Mouse (Mus musculus) layer of hippocampus, postnatal 25 days (tissue): ENCODE data around the gene Mgam. TPM values are rescaled to one million over a fixed set of nuclear protein-coding genes. Genes with fewer than 3 reads are reported as not detected.
"Not testable (repeated sequence)": the region's sequence is repeated elsewhere in the genome, so short reads cannot be mapped to it uniquely, and the experiment has no call there.

Experiments used
- DNase-seq, 2 experiments: peaks; one replicate each; pipeline ENCODE4 v3.0.0; 2022; ENCODE audit warnings: mixed read lengths in 2 of 2, low spot score in 1 of 2; ENCODE audit errors: extremely low spot score in 1 of 2
- total RNA-seq, 2 experiments: library from RNA; stranded (reverse); gene quantifications; 2 replicates each; pipeline ENCODE4 v1.2.3; 2021

Gene Mgam
- not detected for total RNA-seq

DNA sequence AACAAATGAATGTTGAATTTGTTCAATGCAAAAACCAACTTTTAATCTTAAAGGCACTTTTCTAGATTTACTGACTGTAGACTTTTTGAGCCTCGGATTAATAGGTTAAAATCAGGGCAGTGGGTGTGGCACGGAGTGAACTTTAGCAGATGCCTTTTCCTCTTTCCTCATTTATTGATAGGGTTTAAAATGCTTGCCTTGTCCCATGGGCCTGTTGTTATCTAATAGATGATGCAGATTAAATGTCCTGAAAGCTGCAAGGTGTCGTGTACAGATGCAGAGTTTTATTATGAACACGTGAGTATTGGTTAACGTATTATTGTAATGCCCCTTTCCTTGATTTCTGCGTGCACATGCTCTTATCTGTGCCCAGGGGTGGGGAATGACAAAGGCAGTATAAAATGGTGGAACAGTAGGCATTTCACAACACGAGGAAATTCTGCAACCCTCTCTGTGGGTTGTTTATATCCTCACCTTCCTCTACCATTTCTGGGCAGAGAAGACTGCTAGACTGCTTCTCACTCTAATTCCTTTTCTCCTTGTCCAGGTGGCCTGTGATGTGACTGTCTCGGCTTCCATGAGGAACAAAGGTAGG, at the start of gene Mgam:
Gene Mgam, plus strand, starts transcription at position 426 of the 595 bp plus-strand sequence.
- DNase-seq, result no peak

DNA sequence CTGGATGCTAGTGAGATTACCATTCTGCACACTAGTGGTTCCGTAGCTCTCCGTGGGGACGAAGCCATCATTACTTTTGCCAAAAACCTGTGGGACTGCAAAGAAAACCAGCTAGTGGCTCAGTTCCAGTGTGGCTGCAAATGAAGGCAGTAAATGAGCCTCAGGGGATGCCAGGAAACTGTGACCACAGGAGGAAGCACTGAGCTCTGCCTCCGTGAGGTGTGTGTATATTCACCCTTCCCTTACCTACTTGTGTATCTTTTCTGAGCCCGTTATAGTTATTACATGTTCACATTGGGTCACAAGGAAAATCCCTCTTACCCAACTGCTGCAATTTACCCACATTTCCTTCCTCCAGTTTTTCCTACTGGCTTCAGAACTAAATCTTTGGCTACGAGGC, 44.3 kb upstream of the Mgam start:
- DNase-seq, result no peak

DNA sequence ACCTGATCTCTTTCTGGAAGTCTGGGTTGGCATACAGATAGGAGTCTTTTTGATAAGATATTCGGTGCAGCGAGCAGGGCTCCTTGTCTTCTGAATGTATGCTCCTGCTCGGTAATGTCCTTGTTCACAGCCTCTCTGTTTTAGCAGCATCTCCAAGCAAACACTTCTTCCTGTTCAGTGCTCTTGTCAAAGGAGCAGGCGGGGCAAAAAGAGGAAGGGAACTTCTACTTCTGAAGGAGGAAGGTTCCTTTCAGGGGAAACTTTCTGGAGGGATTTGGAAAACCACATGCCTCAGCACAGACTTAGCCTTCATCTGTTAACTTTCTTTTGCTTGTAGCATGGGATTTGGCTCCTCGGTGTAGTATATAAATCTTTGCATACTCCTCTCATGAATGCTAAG, 43.0 kb upstream of the Mgam start, which contains the start of gene Clec5a:
Gene Clec5a, minus strand, starts transcription at position 177 of the 400 bp plus-strand sequence.
- DNase-seq, result no peak

DNA sequence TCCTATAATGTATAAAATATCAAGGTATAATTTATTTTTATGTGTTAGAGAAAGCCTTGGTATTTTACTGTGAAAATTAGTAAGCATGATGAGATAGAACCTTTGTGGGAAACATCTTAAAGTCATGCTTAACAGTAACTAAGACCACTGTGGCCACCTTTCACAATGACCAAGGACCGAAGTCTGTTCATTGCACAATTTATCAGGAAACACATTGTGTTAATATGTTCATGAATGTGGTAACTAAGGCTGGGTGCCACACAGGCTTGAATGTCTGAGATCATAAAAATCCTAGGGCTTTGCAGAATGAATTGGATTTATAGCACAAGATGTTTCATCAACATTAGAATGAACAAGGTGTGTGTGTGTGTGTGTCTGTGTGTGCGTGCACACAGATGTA, 40.3 kb upstream of the Mgam start:
- no peak for DNase-seq

DNA sequence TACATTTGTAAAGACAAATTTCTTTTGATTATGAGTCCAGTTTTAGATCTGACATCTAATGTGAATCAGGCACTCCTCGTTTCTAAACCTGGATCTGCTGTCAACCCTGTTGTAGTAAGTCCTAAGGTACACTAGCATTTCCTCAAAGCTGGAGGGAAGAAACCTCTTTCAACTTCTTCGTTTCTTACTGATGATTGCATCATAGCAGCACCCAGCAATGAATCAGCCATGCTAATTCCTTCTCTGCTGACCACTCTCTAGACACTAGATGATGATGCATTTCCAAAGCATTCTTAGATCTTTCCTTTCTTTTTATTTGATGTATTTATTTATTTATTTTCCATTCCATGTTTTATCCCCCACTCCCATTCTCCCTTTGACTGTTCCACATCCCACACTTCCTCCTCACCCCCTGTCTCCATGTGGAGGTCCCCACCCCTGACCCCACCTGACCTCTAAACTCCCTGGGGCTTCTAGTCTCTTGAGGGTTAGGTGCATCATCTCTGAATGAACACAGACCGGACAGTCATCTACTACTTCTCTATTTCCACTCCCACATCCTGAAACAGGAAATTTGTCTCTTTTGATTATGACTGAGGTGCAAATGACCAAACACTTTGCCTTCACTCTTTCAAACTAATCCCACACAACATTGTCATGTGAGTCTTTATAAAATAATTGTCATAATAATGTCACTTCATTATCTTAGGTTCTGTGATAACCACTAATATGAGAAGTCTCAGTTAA, 33.7 kb upstream of the Mgam start:
- DNase-seq, result no peak

DNA sequence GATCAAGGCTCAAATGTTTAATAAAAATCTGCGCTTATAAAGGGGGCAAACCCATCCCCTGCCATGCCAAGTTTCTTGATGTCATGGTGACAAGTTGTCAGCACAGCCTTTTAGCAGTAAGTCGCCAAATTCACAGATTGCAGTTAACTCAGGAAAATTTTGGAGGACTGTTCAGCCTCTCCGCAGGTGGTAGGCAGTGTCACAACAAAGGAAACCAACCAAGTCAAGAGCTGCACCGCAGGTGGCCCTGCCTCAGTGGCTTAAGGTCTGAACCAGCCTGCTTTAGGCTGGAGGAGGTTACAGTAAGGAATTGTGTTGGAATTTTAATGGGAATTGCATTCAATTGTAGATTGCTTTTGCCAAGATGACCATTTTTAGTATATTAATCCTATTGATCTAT, 30.1 kb upstream of the Mgam start:
- DNase-seq, result not testable (repeated sequence)

DNA sequence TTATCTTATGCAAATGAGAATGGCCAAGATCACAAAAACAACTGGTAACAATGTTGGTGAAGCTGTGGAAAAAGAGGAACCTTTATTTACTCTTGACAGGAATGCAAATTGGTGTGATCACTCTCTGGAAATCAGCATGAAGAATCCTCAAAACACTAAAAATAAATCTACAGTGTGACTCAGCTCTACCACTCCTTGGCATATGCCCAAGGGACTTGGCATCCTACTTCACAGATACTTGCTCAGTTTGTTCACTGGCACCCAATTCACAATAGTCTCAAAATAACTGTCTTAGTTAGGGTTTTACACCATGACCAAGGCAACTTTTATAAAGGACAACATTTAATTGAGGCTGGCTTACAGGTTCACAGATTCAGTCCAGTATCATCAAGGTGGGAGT, 21.2 kb upstream of the Mgam start:
- DNase-seq, result peak in 1 of 2 experiments; percentile 45

DNA sequence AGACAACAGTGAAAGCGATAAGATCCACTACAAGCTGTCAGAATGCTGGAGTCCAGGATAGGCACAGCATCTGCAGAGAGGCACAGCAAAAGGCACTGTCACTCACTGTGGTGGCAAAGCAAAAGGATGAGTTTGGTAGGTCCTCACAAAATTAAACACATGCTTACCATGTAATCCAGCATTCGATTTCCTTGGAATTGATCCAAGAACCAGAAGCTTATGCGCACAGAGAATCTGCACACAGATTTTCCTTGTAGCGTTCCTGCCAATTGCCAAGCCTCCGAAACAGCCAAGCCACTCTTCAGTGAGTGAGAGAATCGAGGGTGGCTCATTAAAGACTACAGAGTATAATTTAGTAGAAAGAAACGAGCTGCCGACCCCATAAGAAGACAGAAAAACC, 18.4 kb upstream of the Mgam start:
- no peak for DNase-seq

DNA sequence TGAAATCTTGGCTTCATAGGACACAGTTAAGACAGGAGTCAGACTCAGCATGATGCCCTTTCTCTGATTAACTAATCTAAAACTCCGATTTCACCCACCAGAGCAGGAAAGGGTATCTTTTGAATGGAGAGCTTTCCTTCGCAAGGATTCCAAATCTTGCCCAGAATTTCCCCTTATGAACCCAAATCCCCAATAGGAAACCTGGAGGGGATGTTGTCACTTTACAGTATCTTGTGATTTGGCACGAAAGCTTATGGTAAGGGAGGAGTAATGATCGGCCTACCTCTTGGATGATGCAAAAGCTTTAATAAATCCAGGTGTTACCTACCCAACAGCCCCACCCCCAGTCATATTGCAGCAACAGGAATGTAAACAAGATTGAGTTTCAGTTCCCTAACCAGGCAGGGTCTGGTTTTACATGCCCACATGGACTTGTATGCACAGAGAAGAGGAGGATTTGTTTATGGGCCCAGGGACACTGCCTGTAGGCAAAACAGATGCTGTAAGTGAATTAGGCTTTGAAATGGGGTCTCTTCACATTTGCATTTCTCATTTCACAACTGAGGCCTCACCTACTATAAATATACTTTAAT, 15.3 kb upstream of the Mgam start, which contains the start of gene Tas2r138:
Gene Tas2r138, minus strand, starts transcription at position 51 of the 593 bp plus-strand sequence.
- no peak for DNase-seq

DNA sequence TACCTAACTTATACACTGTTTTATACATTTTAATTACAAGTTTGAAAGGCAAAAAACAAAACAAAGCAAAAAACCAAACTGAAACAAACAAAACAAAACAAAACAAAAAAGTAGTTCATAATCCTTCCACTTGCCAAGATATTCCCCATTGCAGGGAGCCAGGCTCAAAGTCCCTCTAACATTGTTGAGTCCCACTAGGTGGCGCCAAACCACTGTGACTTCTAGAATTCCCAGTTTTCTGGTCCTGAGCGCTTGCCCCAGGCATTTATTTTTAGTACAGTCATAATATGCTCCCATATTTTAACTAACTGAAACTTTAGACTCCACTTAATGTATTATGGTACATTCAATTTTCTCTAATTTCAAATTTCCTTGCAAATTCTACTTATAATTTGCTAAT, 10.7 kb upstream of the Mgam start:
- DNase-seq, result peak; percentile 33 to 88

DNA sequence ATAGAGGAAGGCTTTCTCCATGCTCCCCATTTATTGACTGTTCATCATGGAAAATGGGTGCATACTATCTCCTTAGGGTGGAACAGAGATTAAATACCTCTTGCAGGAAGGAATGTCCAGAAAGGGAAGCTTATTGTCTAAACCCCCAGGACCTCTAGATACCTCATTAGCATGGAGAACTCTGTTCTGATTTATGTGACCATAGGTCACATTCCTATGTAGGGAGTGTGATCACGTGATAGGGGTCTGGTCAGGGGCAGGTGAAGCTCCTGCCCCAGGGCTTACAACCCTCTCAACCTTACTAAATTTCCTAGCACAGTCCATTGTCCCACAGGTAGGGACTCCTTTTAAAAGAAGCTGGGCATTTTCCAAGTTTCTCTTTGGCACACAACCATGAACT, 2.5 kb upstream of the Mgam start:
- DNase-seq, result no peak

DNA sequence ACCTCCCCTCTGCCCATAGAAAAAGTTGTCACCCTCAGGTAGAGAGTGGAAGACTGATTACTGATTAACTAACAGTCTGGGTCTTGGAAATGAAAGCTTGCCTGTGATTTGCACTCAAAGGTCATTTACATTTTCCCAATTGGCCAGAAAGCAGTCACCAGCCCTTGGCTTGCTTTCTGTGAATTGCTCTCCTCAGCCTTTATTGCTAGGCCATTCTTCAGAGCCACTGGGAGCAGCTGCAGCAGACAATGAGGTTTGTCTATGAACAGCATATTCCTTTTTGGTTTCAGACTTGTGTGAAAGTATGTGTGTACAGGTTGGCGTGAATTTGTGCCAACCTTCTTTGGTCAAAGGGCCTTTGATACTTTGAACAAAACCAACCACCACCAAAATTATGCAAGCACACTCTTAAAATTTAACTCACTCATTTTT, 6.0 kb downstream of the Mgam start:
- no peak for DNase-seq

DNA sequence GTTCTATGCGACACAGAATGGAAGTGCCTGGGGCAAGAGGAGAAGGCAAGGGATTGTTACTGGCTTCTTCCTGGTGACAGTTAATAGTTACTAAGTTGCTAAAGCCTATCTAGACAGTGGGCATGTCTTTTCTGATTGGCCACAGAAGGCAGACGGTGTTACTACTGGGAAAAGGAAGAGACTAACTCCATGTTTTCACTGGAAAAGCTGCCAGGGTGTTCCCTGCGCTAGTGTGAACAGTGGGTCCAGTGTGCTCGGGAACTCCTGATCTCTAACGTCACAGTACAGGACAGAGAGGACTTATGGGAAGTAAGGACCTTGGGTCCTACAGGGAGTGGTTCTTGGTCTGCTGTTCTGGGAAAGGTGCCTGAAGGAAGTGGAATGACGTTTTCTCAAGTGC, 6.9 kb downstream of the Mgam start:
- no peak for DNase-seq

DNA sequence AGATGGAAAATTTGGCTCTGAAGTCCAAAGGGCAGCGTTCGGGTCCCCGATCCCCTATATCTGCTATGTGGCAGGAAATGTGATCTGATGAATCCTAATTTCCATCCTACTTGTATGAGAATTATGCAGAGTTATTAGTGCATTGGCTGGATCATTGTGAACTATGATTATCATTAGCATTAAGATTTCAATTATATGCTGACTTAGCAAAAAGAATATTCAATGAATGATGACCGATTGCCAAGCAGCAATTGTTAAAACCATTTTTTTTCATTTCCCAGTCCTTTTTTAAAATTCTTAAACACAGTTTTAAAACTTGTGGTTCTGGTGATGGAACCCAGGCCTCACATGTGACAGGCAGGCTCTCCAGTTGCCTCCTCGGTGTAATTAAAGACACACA, 9.1 kb downstream of the Mgam start:
- DNase-seq, result no peak

DNA sequence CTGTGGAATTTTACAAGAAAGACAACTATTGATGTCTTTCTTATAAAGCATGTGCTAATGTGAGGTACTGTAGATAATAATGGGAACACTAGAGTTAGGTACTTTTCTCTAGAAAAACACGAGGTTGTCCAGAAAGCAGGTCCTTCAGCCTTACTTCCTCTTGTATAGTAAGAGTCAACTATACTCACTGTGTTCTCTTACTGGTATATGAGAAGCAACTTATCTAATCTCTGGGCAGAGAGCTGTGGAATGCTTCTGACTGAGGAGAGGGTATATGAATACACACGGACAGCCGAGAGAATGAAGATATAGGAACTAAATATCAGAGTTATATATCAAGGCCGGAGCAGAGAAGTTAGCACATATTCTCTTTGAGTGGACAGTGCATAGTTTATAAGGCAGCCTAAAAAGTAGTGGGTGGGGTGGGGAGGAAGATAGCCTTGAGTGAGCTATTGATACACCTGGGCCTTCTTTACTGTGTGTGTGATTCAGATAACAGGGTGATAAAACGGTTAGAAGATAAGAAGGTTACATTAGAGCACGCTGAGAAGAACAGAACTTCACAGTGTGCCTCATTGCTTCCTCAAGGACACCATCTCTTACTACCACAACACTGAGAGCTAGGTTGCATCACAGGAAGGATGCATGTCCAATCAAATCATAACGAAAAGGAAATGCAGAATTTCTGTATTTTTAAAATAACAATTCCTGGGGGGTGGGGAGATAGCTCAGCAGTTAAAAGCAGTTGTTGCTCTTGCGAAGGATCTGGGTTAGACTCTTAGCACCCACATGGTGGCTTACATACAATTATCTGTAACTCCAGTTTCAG, 12.3 kb downstream of the Mgam start:
- no peak for DNase-seq

DNA sequence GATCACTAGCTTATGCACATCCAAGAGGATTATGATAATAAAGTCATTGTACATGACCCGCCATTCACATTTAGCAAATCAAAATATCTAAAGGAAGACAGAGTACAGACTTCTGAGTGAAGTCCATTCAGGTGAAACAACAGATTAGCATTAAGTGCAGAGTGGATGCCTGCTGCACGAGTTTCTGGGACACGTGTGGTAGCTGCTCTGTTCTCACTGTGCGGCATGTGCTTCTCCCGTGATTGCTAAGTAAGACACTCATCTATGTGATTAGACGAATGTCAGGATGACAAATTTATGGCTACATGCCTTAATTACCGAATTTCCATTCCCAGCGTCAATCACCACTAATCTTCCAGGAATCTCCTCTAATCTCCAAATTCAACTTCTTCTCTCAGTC, 17.1 kb downstream of the Mgam start:
- DNase-seq, result no peak

DNA sequence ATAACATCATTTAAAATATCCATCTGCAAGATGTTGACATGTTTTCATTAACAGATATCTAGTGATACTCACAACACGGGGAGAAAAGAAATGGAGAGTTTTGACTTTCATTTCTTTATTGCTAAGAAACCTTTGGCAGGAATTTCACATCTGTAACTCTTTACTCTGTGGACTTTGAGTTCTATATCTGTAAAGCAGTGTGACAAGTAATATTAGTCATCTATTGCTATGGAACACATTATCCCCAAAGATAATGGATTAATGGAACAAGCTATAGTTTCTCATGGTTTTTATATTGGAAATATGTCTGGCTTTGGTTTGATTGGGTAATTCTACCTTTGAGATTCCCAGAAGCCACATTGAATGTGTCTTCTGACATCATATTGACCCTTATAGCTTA, 22.3 kb downstream of the Mgam start:
- no peak for DNase-seq

DNA sequence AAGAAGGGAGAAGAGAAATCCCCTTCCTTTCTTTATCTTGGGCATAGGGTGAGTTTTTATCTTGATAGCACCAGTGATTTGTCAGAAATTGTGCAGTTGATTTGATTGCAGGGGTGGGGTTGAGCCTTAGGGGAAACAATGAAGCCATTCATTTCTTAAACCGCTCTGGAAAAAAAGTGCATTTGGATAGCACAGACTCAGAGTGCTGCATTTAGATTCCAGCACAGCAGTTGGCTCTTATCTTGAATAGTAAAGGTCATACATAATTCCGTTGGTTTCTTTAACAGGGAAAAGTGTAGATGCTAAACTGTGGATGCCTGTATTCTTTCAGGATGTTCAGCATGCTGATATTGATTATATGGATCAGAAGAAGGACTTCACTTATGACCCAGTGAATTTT, 32.3 kb downstream of the Mgam start:
- DNase-seq, result no peak

DNA sequence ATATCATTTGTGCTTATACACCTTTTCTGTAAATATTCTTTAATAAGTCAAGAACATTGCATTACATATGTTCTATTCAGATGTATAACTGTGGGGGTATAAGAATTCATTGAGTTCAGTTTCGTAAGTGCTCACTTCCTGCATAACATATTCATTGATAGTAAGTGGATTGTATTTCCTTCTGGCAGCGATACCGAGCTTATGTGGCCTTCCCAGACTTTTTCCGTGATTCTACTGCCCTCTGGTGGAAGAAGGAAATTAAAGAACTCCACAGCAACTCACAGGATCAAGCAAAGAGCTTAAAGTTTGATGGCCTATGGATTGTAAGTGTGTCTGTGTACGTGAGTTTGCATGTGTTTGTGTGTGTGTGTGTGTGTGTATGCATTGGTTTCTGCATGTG, 60.5 kb downstream of the Mgam start:
- DNase-seq, result peak in 1 of 2 experiments; percentile 13

DNA sequence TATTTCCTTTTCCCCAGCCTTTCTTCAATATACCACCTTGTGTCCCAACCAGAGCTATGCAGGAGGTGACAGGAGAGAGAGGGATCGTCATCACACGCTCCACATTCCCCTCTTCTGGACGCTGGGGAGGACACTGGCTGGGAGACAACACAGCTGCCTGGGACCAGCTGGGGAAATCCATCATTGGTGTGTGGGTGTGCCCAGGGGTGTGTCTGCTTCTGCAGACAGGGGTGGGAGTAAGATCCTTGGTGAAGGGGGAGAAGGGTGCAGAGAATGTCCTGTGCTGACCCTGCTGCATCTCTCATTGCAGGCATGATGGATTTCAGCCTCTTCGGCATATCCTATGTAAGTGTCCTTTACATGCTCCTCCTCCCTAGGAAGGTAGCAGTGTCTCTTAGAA, 63.4 kb downstream of the Mgam start:
- not testable (repeated sequence) for DNase-seq

DNA sequence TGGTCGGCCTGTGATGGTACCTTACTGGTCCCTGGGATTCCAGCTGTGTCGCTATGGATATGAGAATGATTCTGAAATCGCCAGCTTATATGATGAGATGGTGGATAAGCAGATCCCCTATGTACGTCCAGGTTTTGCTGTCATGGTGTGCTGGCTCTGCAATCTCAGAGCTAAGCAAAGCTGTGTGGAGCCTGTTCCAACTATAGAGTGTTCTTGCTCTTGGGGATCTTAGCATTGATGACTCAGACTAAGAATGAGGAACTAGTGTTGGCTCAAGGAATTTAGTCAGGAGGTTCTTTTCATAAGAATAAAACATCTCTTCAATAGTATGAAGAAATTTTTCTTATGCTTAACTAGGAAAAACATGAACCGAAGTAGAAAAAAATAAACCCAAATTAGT, 84.9 kb downstream of the Mgam start:
- DNase-seq, result not testable (repeated sequence)
